Mouse (Mus musculus): ENCODE results near the gene Per2. TPM values are rescaled to one million over a fixed set of nuclear protein-coding genes. Genes with fewer than 3 reads are reported as not detected.
A peak's percentile ranks its signal among the peaks of the same experiment; 100 is the strongest.

Gene Per2
- polyA plus RNA-seq, 1 experiment from 2014 or later, result 3.5 TPM

- H3K9me3 ChIP-seq, result no peaks in the 10 kb centered on the region
- no peak overlapping the region for H3K9ac ChIP-seq
- no peaks in the 10 kb centered on the region for H3K27me3 ChIP-seq
- no peak overlapping the region for H3K4me3 ChIP-seq
- ATAC-seq (ENCODE audit: insufficient number of reproducible peaks, insufficient read depth, low FRiP score, low TSS enrichment, low read depth), result no peak
- peaks cover 88% of the 10 kb centered on the region for H3K36me3 ChIP-seq
- H3K4me2 ChIP-seq, result no peak overlapping the region
- H3K27ac ChIP-seq, result no peak overlapping the region
- H3K4me1 ChIP-seq, result no peaks in the 10 kb centered on the region
- whole genome bisulfite sequencing, result 95% methylated on average over 6 of the region's 6 CpGs
These were observed 85.7 kb downstream of the Per2 start for GRCm38 (mm10) chr1:91373414-91373835.

- no peak overlapping the region for H3K9ac ChIP-seq
- no peak overlapping the region for H3K27ac ChIP-seq
- peaks cover 54% of the 10 kb centered on the region for H3K36me3 ChIP-seq
- H3K4me3 ChIP-seq, result no peak overlapping the region
- no peak overlapping the region for H3K4me2 ChIP-seq
- H3K9me3 ChIP-seq, result no peaks in the 10 kb centered on the region
- WGBS, result 88% methylated on average over 23 of the region's 23 CpGs
- H3K4me1 ChIP-seq, result peaks cover 14% of the 10 kb centered on the region
- peaks cover 14% of the 10 kb centered on the region for H3K27me3 ChIP-seq
- ATAC-seq (ENCODE audit: insufficient number of reproducible peaks, insufficient read depth, low FRiP score, low TSS enrichment, low read depth), result no peak
These were observed 89.1 kb downstream of the Per2 start for GRCm38 (mm10) chr1:91370055-91370454.

GRCm38 (mm10) chr1:91369408-91369807, 89.7 kb downstream of the Per2 start:
- H3K27me3 ChIP-seq, result peaks cover 14% of the 10 kb centered on the region
- peaks cover 48% of the 10 kb centered on the region for H3K36me3 ChIP-seq
- 62% methylated on average over 4 of the region's 4 CpGs for WGBS

GRCm38 (mm10) chr1:91367295-91367694, 91.8 kb downstream of the Per2 start:
- Histone ChIP-seq H3K36me3 (peaks cover 26% of the 10 kb centered on the region), H3K27me3 (peaks cover 14% of the 10 kb centered on the region), H3K9ac (no peak overlapping the region), H3K9me3 (no peaks in the 10 kb centered on the region; the same call in 1 of the 2 replicates), H3K4me3 (no peak overlapping the region), H3K4me1 (peaks cover 14% of the 10 kb centered on the region), H3K4me2 (no peak overlapping the region; the same call in 1 of the 2 replicates), H3K27ac (no peak overlapping the region)
- ATAC-seq (ENCODE audit: insufficient number of reproducible peaks, insufficient read depth, low FRiP score, low TSS enrichment, low read depth), result no peak
- WGBS, result 94% methylated on average over 3 of the region's 3 CpGs

More at GRCm38 (mm10) chr1:91369408-91369807, 89.7 kb downstream of the Per2 start:
- H3K4me1 ChIP-seq, result peaks cover 14% of the 10 kb centered on the region
- H3K9me3 ChIP-seq, result no peaks in the 10 kb centered on the region
- no peak for ATAC-seq (ENCODE audit: insufficient number of reproducible peaks, insufficient read depth, low FRiP score, low TSS enrichment, low read depth)
- no peak overlapping the region for H3K4me2 ChIP-seq
- H3K4me3 ChIP-seq, result no peak overlapping the region
- no peak overlapping the region for H3K27ac ChIP-seq
- H3K9ac ChIP-seq, result no peak overlapping the region

- H3K9ac ChIP-seq, result peak within 1 kb of the TSS; percentile 78
- H3K4me3 ChIP-seq, result peak within 1 kb of the TSS; percentile 56
- peaks cover 14% of the 10 kb centered on the region for H3K27me3 ChIP-seq
- H3K27ac ChIP-seq, result no peak within 1 kb of the TSS
- peak; percentile 26; the same call in 1 of the 2 replicates for ATAC-seq (ENCODE audit: insufficient number of reproducible peaks, insufficient read depth, low FRiP score, low TSS enrichment, low read depth)
- peaks cover 18% of the 10 kb centered on the region for H3K36me3 ChIP-seq
- peak within 1 kb of the TSS; percentile 95 for H3K4me2 ChIP-seq
- peaks cover 14% of the 10 kb centered on the region for H3K4me1 ChIP-seq
- H3K9me3 ChIP-seq, result no peaks in the 10 kb centered on the region; the same call in 1 of the 2 replicates
- WGBS, result under 1% methylated on average over 68 of the region's 68 CpGs
These were observed 92.7 kb downstream of the Per2 start, which contains the start of gene Erfe for GRCm38 (mm10) chr1:91366215-91367108. TSS of gene Erfe (plus strand) at chr1:91366430.

Other genes starting within 250 kb of the Per2 start
- gene Ube2f, start 209.0 kb downstream of the Per2 start, polyA plus RNA-seq (2015; fragmentation: Nextera tagmentation; extraction: Ambion mirVana), result 70.5 and 73.8 TPM in 2 replicates
- 11.3 and 11.5 TPM in 2 replicates for gene Scly, start 161.0 kb downstream of the Per2 start, polyA plus RNA-seq (2015; fragmentation: Nextera tagmentation; extraction: Ambion mirVana)
- not detected in 2 replicates for gene Espnl, start 137.2 kb downstream of the Per2 start, polyA plus RNA-seq (2015; fragmentation: Nextera tagmentation; extraction: Ambion mirVana)
- 0.97 and 1.1 TPM in 2 replicates for gene Klhl30, start 108.3 kb downstream of the Per2 start, polyA plus RNA-seq (2015; fragmentation: Nextera tagmentation; extraction: Ambion mirVana)
- 1.6 and 1.7 TPM in 2 replicates for gene Erfe, start 92.9 kb downstream of the Per2 start, polyA plus RNA-seq (2015; fragmentation: Nextera tagmentation; extraction: Ambion mirVana)
- gene Ilkap, start 60.5 kb downstream of the Per2 start, polyA plus RNA-seq (2015; fragmentation: Nextera tagmentation; extraction: Ambion mirVana), result 152 and 158 TPM in 2 replicates
- gene Hes6, start 45.3 kb downstream of the Per2 start, polyA plus RNA-seq (2015; fragmentation: Nextera tagmentation; extraction: Ambion mirVana), result 63.7 and 70.8 TPM in 2 replicates
- gene Traf3ip1, start 35.3 kb upstream of the Per2 start, polyA plus RNA-seq (2015; fragmentation: Nextera tagmentation; extraction: Ambion mirVana), result 8.7 and 12.1 TPM in 2 replicates
- 5.2 and 5.3 TPM in 2 replicates for gene Asb1, start 81.2 kb upstream of the Per2 start, polyA plus RNA-seq (2015; fragmentation: Nextera tagmentation; extraction: Ambion mirVana)